12 mouse cellular contexts compared by ENCODE assay signal in the genomic region with DNA sequence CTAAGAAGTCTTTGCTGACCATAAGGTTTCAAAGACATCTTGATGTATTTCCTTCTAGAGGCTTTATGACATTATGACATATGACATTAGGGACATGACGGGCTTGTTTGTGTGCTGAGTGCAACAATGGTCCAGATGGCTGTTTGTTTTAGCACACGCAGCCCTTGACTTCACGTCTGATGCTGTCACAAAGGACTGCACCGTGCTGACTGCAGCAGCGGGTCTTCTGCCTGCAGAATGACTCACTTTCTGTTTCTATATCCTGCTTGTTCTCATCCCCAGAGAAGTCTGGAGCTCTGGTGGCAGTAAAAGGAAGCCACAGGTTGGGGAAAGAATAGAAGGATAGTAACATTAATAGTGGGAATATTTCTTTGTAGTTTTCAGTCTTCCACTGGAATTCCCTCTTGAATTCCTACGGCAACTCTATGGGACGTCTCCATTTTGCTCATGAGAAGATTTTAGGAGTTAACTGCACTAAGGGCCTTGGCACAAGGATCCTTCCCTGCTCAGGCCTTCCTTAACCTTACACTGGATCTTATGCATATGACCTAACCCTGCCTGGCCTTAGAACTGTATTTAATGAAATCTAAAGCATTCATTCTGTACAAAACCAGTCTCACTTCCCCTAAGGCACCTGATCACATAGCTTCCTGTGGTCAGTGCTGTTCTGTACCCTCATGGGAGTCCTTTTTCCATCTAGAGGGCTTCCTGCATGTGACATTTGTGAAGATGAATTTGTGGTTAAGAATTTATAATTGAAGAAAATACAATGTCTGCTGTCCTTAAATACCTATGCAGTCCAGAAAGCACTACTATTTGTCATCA.
DNase-seq lines count a peak whose midpoint lies in the region; ATAC-seq and TF ChIP-seq lines count a peak whose summit lies in the region.
"Had no signal": no experiment of that assay in that cellular context is flagged by ENCODE, and none has a peak within 500 bp of the region (broad histone marks: within the 10 kb centered on the region; RNA-seq: fewer than 3 reads in every experiment).

No protein-coding gene starts in this region.

- H3K36me3 ChIP-seq in hindbrain, postnatal 0 days (ENCODE audit: insufficient read depth, low read length) = no peaks in the 10 kb centered on the region
- H3K36me3 ChIP-seq in hindbrain, embryonic 13.5 days = peaks cover 11% of the 10 kb centered on the region
- no peaks in the 10 kb centered on the region for H3K36me3 ChIP-seq in thymus, adult 2 months (ENCODE audit: control insufficient read depth, insufficient read depth, low read length)

- no peaks in the 10 kb centered on the region for H3K4me1 ChIP-seq in hindbrain, postnatal 0 days (ENCODE audit: insufficient read depth, low read length)
- peaks cover 10% of the 10 kb centered on the region for H3K4me1 ChIP-seq in hindbrain, embryonic 13.5 days (replicated peaks)
- no peaks in the 10 kb centered on the region for H3K4me1 ChIP-seq in thymus, adult 2 months (replicated peaks; ENCODE audit: control insufficient read depth, insufficient read depth, low read length)

- H3K27me3 ChIP-seq in hindbrain, postnatal 0 days (ENCODE audit: insufficient read depth, low read length) = no peaks in the 10 kb centered on the region
- H3K27me3 ChIP-seq in hindbrain, embryonic 13.5 days = no peaks in the 10 kb centered on the region
- no peaks in the 10 kb centered on the region for H3K27me3 ChIP-seq in thymus, adult 2 months (ENCODE audit: control insufficient read depth, insufficient read depth, low read length)
- H3K27me3 ChIP-seq: heart, embryonic 15.5 days had no signal

- H3K4me2 ChIP-seq in hindbrain, postnatal 0 days (ENCODE audit: low read depth, low read length) = no peak overlapping the region
- H3K4me2 ChIP-seq in hindbrain, embryonic 13.5 days = no peak overlapping the region
- H3K4me2 ChIP-seq: heart, embryonic 15.5 days had no signal

- 0 out of 2 replicates have a peak, but pooled peaks have one; percentile 35 for ATAC-seq in hindbrain, postnatal 0 days
- ATAC-seq in hindbrain, embryonic 13.5 days (ENCODE audit: low FRiP score) = no peak

- no peak overlapping the region for H3K9ac ChIP-seq in hindbrain, postnatal 0 days (replicated peaks; ENCODE audit: low read length)
- no peak overlapping the region for H3K9ac ChIP-seq in hindbrain, embryonic 13.5 days
- H3K9ac ChIP-seq: heart, embryonic 15.5 days had no signal

- no peak for TF ChIP-seq POLR2A in thymus, adult 2 months (IDR thresholded peaks at IDR 0.05; ENCODE audit: control insufficient read depth, extremely low read depth, insufficient read depth, low read length, poor library complexity)

- TF ChIP-seq CTCF in hindbrain, postnatal 0 days (IDR thresholded peaks at IDR 0.05; ENCODE audit: low read depth) = no peak
- TF ChIP-seq CTCF in thymus, adult 2 months (IDR thresholded peaks at IDR 0.05; ENCODE audit: borderline replicate concordance, control insufficient read depth, extremely low read depth, insufficient read depth, low read length, poor library complexity) = no peak

- no peak for DNase-seq in hindbrain, postnatal 0 days (ENCODE audit: low spot score)
- DNase-seq in 3T3-L1 (ENCODE audit: low read depth, low spot score) (peak; percentile 26), 416B (ENCODE audit: low read depth) (peak; percentile 61)
- DNase-seq in induced T-regulatory cell, adult 2 months (ENCODE audit: low read depth) = peak; percentile 43
- no peak for DNase-seq in thymus, adult 2 months
- no peak for DNase-seq in cerebellum, postnatal 36 days
- DNase-seq: adrenal gland, adult 2 months; kidney, adult 9 months; lung, adult 18-20 months had no signal

- WGBS in hindbrain, postnatal 0 days = 33% methylated on average over 7 of the region's 7 CpGs
- WGBS in hindbrain, embryonic 13.5 days = 44% methylated on average over 7 of the region's 7 CpGs
- WGBS in thymus, adult 2 months = 59% methylated on average over 7 of the region's 7 CpGs

- no peak overlapping the region for H3K4me3 ChIP-seq in hindbrain, postnatal 0 days (ENCODE audit: low read length)
- no peak overlapping the region for H3K4me3 ChIP-seq in hindbrain, embryonic 13.5 days
- no peak overlapping the region for H3K4me3 ChIP-seq in thymus, adult 2 months (ENCODE audit: control insufficient read depth, insufficient read depth, low read length)
- H3K4me3 ChIP-seq: heart, embryonic 15.5 days; limb, embryonic 10.5 days had no signal

- H3K27ac ChIP-seq in hindbrain, postnatal 0 days = no peak overlapping the region
- no peak overlapping the region for H3K27ac ChIP-seq in hindbrain, embryonic 13.5 days
- H3K27ac ChIP-seq in thymus, adult 2 months (ENCODE audit: control insufficient read depth, insufficient read depth, low read length) = no peak overlapping the region
- H3K27ac ChIP-seq: heart, embryonic 15.5 days; limb, embryonic 10.5 days had no signal

- H3K9me3 ChIP-seq in hindbrain, postnatal 0 days (ENCODE audit: low read length) = no peaks in the 10 kb centered on the region
- no peaks in the 10 kb centered on the region for H3K9me3 ChIP-seq in hindbrain, embryonic 13.5 days
- H3K9me3 ChIP-seq: heart, embryonic 15.5 days; limb, embryonic 10.5 days had no signal

Comparison
In these comparisons a context has a peak if more than half of its experiments do, and no peak if none do; other contexts are left out.
1. DNase-seq: peak in 3T3-L1 (single experiment), 416B (single experiment) and induced T-regulatory cell, adult 2 months (single experiment); none in hindbrain, postnatal 0 days (single experiment), thymus, adult 2 months (single experiment) and cerebellum, postnatal 36 days (0 of 2).